Mouse (Mus musculus): ENCODE data around the gene Far2. TPM values are rescaled to one million over a fixed set of nuclear protein-coding genes. Genes with fewer than 3 reads are reported as not detected.

The Far2 gene
- 1 to 10 TPM; 2.7 to 3.8 TPM for total RNA-seq (2021)
- long read RNA-seq, experiment 1, partial matches to known transcripts = 0 of 1 reads
- long read RNA-seq, experiment 1, other reads (novel, unspliced or antisense) = 0 of 1 reads
- long read RNA-seq, experiment 2 = 0 reads

- DNase-seq = peak; percentile 57 to 58
Measured at GRCm38 (mm10) chr6:148046881-148047649, at the start of gene Far2. Far2 (plus strand) TSS chr6:148047259.

- DNase-seq = no peak
Measured at GRCm38 (mm10) chr6:148000483-148000882, 46.6 kb upstream of the Far2 start.

GRCm38 (mm10) chr6:148001071-148001470, 46.0 kb upstream of the Far2 start:
- DNase-seq = peak; percentile 3 to 8

GRCm38 (mm10) chr6:148006118-148006837, 40.8 kb upstream of the Far2 start:
- no peak for DNase-seq

GRCm38 (mm10) chr6:148040759-148041158, 6.3 kb upstream of the Far2 start:
- no peak for DNase-seq

- DNase-seq = no peak
Measured at GRCm38 (mm10) chr6:148047650-148047988, 560 bp downstream of the Far2 start.

- DNase-seq = peak; percentile 48 to 56
Measured at GRCm38 (mm10) chr6:148063131-148063530, 16.1 kb downstream of the Far2 start.

- DNase-seq = no peak
Measured at GRCm38 (mm10) chr6:148066267-148066666, 19.2 kb downstream of the Far2 start.

GRCm38 (mm10) chr6:148068786-148069185, 21.7 kb downstream of the Far2 start:
- DNase-seq = peak in 1 of 2 experiments; percentile 33

- DNase-seq = no peak
Measured at GRCm38 (mm10) chr6:148073599-148073998, 26.5 kb downstream of the Far2 start.

GRCm38 (mm10) chr6:148074211-148074864, 27.3 kb downstream of the Far2 start:
- DNase-seq = no peak

GRCm38 (mm10) chr6:148083864-148084263, 36.8 kb downstream of the Far2 start:
- no peak for DNase-seq

- DNase-seq = no peak
Measured at GRCm38 (mm10) chr6:148084403-148084802, 37.3 kb downstream of the Far2 start.

GRCm38 (mm10) chr6:148097039-148097438, 50.0 kb downstream of the Far2 start:
- DNase-seq = no peak

GRCm38 (mm10) chr6:148101977-148102376, 54.9 kb downstream of the Far2 start:
- DNase-seq = no peak

- DNase-seq = no peak
Measured at GRCm38 (mm10) chr6:148102434-148102833, 55.4 kb downstream of the Far2 start.

GRCm38 (mm10) chr6:148104212-148104611, 57.2 kb downstream of the Far2 start:
- peak; percentile 56 to 61 for DNase-seq

- no peak for DNase-seq
Measured at GRCm38 (mm10) chr6:148105722-148106268, 58.7 kb downstream of the Far2 start.

GRCm38 (mm10) chr6:148108741-148109472, 61.8 kb downstream of the Far2 start:
- DNase-seq = no peak

- DNase-seq = no peak
Measured at GRCm38 (mm10) chr6:148110996-148111633, 64.1 kb downstream of the Far2 start.

GRCm38 (mm10) chr6:148116371-148116770, 69.3 kb downstream of the Far2 start:
- no peak for DNase-seq

Data from adrenal gland, postnatal 36 days (tissue).